Mouse (Mus musculus) gastrocnemius, postnatal 25 days (tissue): ENCODE measurements around the gene Syne3. TPM values are rescaled to one million over a fixed set of nuclear protein-coding genes. Genes with fewer than 3 reads are reported as not detected.

Source experiments
- DNase-seq: peaks from one replicate; pipeline ENCODE4 v3.0.0; 2022
- total RNA-seq, 2 experiments: library from RNA; stranded (reverse); gene quantifications; 1 replicate in 1 of 2; 2 replicates in 1 of 2; pipeline ENCODE4 v1.2.3; 2021

Gene Syne3
- total RNA-seq, 2 experiments from 2014 or later, result 3.2 to 4.6 TPM

- no peak for DNase-seq
Measured at GRCm38 (mm10) chr12:105025947-105026586, 16.5 kb upstream of the Syne3 start.

GRCm38 (mm10) chr12:105025271-105025946 lies 15.8 kb upstream of the Syne3 start:
- DNase-seq, result no peak

DNA sequence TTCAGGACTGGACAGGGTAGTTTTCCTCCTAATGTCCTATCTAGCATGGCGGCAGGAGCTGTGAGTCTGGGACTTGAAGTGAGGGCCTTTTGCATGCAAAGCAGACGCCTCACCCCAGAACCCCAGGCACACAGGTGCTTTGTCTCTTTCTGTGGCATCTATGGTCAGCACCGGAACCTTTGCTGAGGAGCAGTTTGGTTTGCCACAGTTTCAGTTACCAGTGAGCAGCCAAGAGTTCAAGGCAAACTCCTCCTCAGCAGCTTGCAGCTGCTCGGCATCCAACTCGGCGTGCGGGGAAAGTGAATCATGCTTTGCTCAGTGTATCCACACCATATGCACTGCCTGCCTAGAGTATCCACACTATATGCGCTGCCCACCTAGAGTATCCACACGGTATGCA lies 13.2 kb upstream of the Syne3 start:
- no peak for DNase-seq

DNA sequence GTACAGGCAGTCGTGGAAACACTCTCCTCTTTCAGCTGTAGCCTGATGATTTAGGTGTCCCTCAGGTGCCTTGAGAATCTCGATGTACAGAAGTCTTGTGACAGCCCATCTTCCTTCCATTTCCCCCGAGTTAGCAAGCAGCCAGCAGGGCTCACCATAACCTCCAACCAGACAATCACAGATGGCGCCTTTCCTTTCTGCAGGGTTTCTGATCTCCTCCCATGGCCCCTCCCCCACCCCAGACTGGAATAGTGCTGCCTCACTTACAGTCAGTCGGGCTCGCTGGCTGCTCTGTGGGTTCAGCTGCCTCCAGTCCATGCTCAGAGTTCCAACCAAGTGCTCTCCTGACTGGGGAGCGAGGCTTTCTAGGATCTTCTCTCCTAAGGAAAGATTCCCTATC lies 12.5 kb upstream of the Syne3 start:
- no peak for DNase-seq

DNA sequence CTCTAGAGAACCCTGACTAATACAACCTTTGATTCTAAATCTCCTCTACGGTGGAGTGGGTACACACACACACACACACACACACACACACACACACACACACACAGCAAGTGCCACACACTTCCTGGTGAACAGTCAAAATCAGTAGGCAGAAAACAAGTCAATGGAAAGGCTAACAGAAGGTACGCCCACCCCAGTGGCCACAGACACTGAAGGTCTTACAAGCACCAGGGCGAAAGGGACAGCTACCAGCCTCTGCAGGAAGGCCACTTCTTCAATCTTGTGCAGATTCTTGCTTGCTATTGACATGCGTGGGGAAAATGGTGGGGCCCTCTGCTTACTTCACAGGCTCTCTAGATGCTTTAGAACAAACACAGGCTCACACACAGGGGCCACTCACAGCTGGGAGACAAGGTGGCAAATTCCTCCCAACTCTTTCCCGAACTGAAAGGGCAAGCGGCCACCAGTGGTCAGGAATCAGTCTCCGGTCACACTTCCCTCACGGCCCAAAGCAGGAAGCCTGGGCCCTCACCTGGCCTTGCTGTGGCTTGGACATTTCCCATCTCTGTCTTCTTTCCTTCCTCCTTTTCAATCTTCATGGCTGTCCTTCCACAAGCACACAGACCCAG lies 11.9 kb upstream of the Syne3 start:
- no peak for DNase-seq

GRCm38 (mm10) chr12:105019359-105020219 lies 10.0 kb upstream of the Syne3 start:
- no peak for DNase-seq

DNA sequence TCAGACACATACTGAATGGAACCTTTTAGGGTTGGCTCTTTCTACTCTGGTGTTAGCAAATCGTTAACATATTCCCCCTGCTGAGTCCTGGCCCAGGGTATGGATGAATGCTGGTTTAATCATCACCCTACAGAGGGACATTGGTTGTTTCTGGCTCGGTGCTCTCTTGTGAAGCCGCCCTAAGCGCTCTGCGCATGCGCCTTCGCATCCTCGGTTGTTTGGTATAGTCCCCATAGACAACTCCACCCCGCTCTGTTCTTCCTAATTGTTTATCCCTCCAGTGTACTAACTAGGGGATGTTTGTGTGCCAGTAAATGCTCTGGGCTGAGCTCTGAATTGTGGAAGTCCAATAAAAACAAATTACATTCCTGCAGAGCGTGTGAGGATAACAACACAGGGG lies 7.0 kb upstream of the Syne3 start:
- no peak for DNase-seq

- DNase-seq, result no peak
Measured at GRCm38 (mm10) chr12:105016199-105016598, 6.6 kb upstream of the Syne3 start.

GRCm38 (mm10) chr12:105013065-105013464 lies 3.5 kb upstream of the Syne3 start:
- DNase-seq, result peak; percentile 80

- DNase-seq, result no peak
Measured at GRCm38 (mm10) chr12:105012314-105012713, 2.7 kb upstream of the Syne3 start.

- no peak for DNase-seq
Measured at GRCm38 (mm10) chr12:105011589-105011988, 2.0 kb upstream of the Syne3 start.

DNA sequence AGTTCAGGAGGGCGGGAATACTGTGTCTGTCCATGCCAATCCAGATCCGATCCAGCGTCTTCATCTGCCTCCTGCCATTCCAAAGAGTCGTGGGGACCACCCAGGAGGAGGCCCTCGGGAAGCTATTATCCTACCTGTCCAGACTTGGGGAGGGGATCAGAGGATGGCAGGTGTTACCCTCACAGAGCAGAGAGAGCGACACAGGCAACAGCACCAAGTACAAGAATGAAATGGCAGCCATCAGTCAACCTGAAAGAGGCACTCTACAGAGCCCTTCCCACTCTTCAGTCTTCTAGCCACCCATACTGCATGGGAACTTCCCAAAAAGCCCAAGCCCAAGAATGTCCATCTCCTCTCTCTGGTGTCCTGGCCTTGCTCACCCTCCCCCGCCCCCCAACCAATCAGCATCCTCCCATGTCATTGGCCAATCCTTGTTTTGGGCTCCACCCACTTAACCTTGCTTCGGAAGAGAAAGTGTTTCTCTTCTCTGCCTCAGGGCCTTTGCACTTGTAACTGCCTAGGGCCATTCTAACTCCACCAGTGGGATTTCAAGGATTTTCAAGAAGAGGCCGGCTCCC lies 693 bp upstream of the Syne3 start:
- no peak for DNase-seq

GRCm38 (mm10) chr12:105008752-105009178 lies 844 bp downstream of the Syne3 start:
- peak; percentile 63 for DNase-seq

DNA sequence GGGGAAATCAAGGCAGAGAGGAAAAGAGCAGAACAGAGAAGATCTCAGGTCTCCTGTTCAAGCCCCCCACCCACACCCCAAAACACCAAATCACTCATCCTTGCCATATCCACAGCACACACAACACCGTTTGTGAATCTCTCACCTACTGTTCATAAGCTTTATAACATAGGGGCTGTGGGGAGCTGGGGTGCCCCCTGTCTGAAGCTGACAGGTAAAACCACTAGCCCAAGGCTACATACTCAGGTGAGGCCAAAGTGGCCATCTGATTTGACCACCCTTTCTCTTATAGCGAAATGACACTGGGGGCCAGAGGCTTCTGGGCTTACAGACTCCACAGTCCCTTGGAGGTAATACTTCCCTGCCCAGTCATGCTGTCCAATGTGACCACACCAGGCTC lies 1.5 kb downstream of the Syne3 start:
- no peak for DNase-seq

- DNase-seq, result no peak
Measured at GRCm38 (mm10) chr12:105005715-105005972, 4.0 kb downstream of the Syne3 start.

DNA sequence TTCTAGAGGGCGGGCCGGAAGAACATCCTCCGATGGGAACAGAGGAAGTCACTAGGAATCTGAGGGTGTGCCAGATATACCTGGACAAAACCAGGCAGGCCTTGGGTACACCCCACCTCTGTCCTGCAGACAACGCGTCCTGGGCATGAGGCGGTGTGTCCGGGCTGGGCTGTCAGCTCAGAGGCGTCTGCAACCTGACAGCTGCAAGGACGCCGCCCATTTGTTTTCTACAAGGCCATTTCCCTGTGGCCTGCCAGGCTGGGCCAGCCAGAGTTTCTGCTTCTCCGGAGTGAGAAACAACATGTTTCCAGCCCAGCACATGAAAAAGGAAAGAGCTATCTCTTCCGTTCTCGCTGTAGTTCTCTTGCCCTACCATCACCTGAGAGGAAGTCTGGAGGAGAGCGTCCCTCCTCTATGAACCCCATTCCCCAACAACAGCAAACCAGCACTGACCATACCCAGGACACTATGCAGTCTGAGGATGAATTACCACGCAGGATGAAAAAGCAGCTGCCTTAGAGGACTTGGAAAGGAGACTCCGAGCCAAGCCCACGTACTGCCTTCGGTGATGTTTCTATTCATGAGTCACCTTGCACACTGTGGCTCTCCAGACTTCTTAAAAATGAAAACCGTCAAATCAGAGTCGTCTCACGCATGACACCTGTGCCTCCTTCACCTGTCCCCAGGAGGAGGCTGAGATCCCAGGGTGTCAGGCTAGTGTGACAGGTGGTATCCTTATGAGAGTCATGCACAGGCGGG lies 4.5 kb downstream of the Syne3 start:
- no peak for DNase-seq

DNA sequence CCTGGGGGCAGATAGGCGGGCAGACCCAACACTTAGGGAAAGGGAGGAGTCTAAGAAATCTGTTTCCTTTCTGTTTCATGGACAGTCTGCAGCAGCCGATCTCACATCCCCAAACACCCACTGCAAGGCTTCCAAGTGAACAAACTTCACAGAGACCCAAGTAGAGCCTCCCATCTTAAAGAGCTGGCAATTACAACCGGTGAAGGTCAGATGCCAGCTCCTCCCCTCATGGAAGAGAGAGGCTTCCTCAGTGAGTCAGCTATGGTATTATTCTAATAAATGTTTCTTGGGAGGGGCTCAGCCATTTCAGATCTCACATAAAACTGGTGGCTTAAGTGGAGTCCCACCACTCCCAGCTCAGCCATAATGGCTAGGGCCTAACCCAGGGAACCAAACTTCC lies 5.9 kb downstream of the Syne3 start:
- DNase-seq, result no peak

GRCm38 (mm10) chr12:105003158-105003557 lies 6.5 kb downstream of the Syne3 start:
- DNase-seq, result no peak

GRCm38 (mm10) chr12:105002340-105003132 lies 7.1 kb downstream of the Syne3 start:
- DNase-seq, result no peak

DNA sequence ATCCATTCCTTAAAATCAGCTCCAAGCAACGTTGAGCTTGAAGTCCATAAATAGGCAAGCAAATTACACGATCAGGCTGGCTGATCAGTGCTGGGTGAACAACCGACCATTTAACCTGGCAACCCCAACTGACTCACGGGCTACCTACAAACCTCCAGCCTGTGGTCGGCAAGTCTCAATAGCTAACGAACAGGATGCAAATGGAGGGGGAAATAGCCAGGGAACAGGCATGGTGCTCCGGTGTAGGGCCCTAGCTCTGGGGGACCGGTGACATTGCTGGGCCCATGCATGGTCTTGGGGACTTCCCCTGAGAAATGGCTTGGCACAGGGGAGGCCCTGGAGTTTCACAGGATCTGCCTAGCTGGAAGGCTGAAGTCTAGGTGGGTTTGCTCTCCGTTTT lies 8.3 kb downstream of the Syne3 start:
- DNase-seq, result no peak
